Mouse (Mus musculus): ENCODE measurements around the gene Rab31.

DNA sequence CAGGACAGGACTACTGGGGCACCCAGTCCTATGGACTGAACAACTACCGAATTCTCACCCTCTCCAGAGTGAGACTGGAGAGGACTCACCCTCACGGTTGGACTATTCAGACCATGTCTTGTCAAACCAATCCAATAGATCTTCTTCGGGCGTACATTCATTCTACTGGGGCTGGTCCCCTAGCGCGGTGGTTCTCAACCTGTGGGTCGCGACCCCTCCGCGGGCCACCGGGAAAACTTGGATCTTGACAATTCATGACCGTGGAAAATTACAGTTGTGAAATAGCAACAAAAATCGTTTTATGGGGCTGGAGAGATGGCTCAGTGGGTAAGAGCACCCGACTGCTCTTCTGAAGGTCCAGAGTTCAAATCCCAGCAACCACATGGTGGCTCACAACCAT, 9.3 kb downstream of the Rab31 start:
- no peak for TF ChIP-seq POLR2A (IDR thresholded peaks at IDR 0.05; ENCODE audit: insufficient read length, low read depth)
- no peak for TF ChIP-seq POLR2AphosphoS2 (IDR thresholded peaks at IDR 0.05; ENCODE audit: insufficient read length, low read depth)
- TF ChIP-seq MAX (IDR thresholded peaks at IDR 0.05; ENCODE audit: low read depth) = no peak
- no peak for TF ChIP-seq REST (IDR thresholded peaks at IDR 0.05; ENCODE audit: insufficient read depth, insufficient read length)
- no peak for TF ChIP-seq MYOD1 (IDR thresholded peaks at IDR 0.05; ENCODE audit: control insufficient read depth in 1 of 3, insufficient read length in 2 of 3, low read depth in 2 of 3)
- TF ChIP-seq TCF12 (IDR thresholded peaks at IDR 0.05; ENCODE audit: insufficient read depth, poor library complexity, severe bottlenecking) = no peak
- TF ChIP-seq E2F4 (IDR thresholded peaks at IDR 0.05; ENCODE audit: insufficient read depth) = no peak
- no peak for TF ChIP-seq MYOG (IDR thresholded peaks at IDR 0.05; ENCODE audit: control insufficient read depth in 1 of 3, insufficient read depth in 1 of 3, insufficient read length in 2 of 3, low read depth in 2 of 3)
- no peak for TF ChIP-seq CEBPB (IDR thresholded peaks at IDR 0.05; ENCODE audit: insufficient read depth, poor library complexity, severe bottlenecking)
- no peak for TF ChIP-seq USF1 (IDR thresholded peaks at IDR 0.05; ENCODE audit: low read depth)
- TF ChIP-seq SRF (IDR thresholded peaks at IDR 0.05; ENCODE audit: control insufficient read depth, insufficient read length, low read depth) = no peak

Data from myocyte (in vitro differentiated cells).